Mouse (Mus musculus): ENCODE data around the gene Fbxo28.

DNA sequence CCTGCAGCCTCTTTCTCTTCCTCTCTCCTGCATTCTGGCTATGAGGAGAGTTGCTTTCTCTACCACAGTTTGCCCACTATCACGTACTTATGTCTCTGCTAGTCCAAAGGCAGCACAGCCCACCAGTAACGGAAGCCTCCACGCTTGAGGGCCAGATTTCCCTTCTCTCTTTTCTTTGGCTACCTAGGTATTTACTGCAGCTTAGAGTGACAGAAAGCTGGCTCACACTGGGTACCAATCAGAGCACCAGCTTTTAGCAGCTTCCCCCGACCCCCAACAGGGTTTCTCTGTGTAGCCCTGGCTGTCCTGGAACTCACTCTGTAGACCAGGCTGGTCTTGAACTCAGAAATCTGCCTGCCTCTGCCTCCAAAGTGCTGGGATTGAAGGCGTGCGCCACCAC lies 36.1 kb upstream of the Fbxo28 start:
- TF ChIP-seq CTCF (IDR thresholded peaks at IDR 0.05; ENCODE audit: borderline replicate concordance, extremely low read depth, insufficient read depth, insufficient read length) = no peak
- TF ChIP-seq POLR2A (IDR thresholded peaks at IDR 0.05; ENCODE audit: borderline replicate concordance, extremely low read depth, insufficient read depth, insufficient read length, poor library complexity, severe bottlenecking) = no peak

All from brain, embryonic 14.5 days (tissue).